Mouse (Mus musculus): ENCODE data around the gene Fggy.
A peak's percentile ranks its signal among the peaks of the same experiment; 100 is the strongest.

The Fggy gene

GRCm38 (mm10) chr4:95664327-95664726, 107.0 kb downstream of the Fggy start:
- no peak for DNase-seq (ENCODE audit: low spot score)

- DNase-seq (ENCODE audit: low spot score) = peak; percentile 24
Observed at GRCm38 (mm10) chr4:95666284-95666889, 109.1 kb downstream of the Fggy start.

- no peak for DNase-seq (ENCODE audit: low spot score)
Observed at GRCm38 (mm10) chr4:95666896-95667295, 109.6 kb downstream of the Fggy start.

- DNase-seq (ENCODE audit: low spot score) = no peak
Observed at GRCm38 (mm10) chr4:95667595-95667994, 110.3 kb downstream of the Fggy start.

GRCm38 (mm10) chr4:95668543-95668942, 111.2 kb downstream of the Fggy start:
- DNase-seq (ENCODE audit: low spot score) = no peak

GRCm38 (mm10) chr4:95669336-95669735, 112.0 kb downstream of the Fggy start:
- no peak for DNase-seq (ENCODE audit: low spot score)

GRCm38 (mm10) chr4:95670559-95670958, 113.3 kb downstream of the Fggy start:
- DNase-seq (ENCODE audit: low spot score) = no peak

- DNase-seq (ENCODE audit: low spot score) = no peak
Observed at GRCm38 (mm10) chr4:95672039-95672438, 114.7 kb downstream of the Fggy start.

GRCm38 (mm10) chr4:95676390-95676789, 119.1 kb downstream of the Fggy start:
- no peak for DNase-seq (ENCODE audit: low spot score)

GRCm38 (mm10) chr4:95680756-95681449, 123.6 kb downstream of the Fggy start:
- no peak for DNase-seq (ENCODE audit: low spot score)

- DNase-seq (ENCODE audit: low spot score) = no peak
Observed at GRCm38 (mm10) chr4:95684522-95685080, 127.3 kb downstream of the Fggy start.

GRCm38 (mm10) chr4:95686775-95687174, 129.5 kb downstream of the Fggy start:
- DNase-seq (ENCODE audit: low spot score) = no peak

- no peak for DNase-seq (ENCODE audit: low spot score)
Observed at GRCm38 (mm10) chr4:95687350-95687749, 130.0 kb downstream of the Fggy start.

GRCm38 (mm10) chr4:95688159-95688558, 130.9 kb downstream of the Fggy start:
- no peak for DNase-seq (ENCODE audit: low spot score)

- DNase-seq (ENCODE audit: low spot score) = no peak
Observed at GRCm38 (mm10) chr4:95700366-95700765, 143.1 kb downstream of the Fggy start.

GRCm38 (mm10) chr4:95707941-95708897, 150.9 kb downstream of the Fggy start:
- no peak for DNase-seq (ENCODE audit: low spot score)

GRCm38 (mm10) chr4:95709750-95710149, 152.4 kb downstream of the Fggy start:
- no peak for DNase-seq (ENCODE audit: low spot score)

- DNase-seq (ENCODE audit: low spot score) = no peak
Observed at GRCm38 (mm10) chr4:95712802-95713201, 155.5 kb downstream of the Fggy start.

GRCm38 (mm10) chr4:95713271-95713670, 156.0 kb downstream of the Fggy start:
- no peak for DNase-seq (ENCODE audit: low spot score)

- no peak for DNase-seq (ENCODE audit: low spot score)
Observed at GRCm38 (mm10) chr4:95716137-95716536, 158.8 kb downstream of the Fggy start.

- no peak for DNase-seq (ENCODE audit: low spot score)
Observed at GRCm38 (mm10) chr4:95723615-95724014, 166.3 kb downstream of the Fggy start.

- DNase-seq (ENCODE audit: low spot score) = no peak
Observed at GRCm38 (mm10) chr4:95726361-95726760, 169.1 kb downstream of the Fggy start.

Measured in adipocyte (in vitro differentiated cells).